Comparison of ENCODE assay signal across 1 mouse cellular context in genomic region chr15:79335061-79335655, GRCm38 (mm10).
TF ChIP-seq lines count a peak whose summit lies in the region.

No protein-coding gene starts in this region.

TF ChIP-seq in CH12.LX, 34 proteins besides CTCF, POLR2A, EP300 and RAD21 (continued from another document):
- no peak for TF ChIP-seq HCFC1 (IDR thresholded peaks at IDR 0.05; ENCODE audit: low read depth, low read length)
- TF ChIP-seq SIN3A (IDR thresholded peaks at IDR 0.05; ENCODE audit: low read length) = peak; percentile 86
- TF ChIP-seq NRF1 (IDR thresholded peaks at IDR 0.05; ENCODE audit: low read depth, low read length) = 0 out of 2 replicates have a peak, but pooled peaks have one; percentile 23
- TF ChIP-seq JUND (conservative IDR thresholded peaks at IDR 0.05; ENCODE audit: low read depth, low read length) = no peak
- peak; percentile 98 for TF ChIP-seq ETS1 (conservative IDR thresholded peaks at IDR 0.05; ENCODE audit: low read depth, low read length)
- TF ChIP-seq TCF12 (IDR thresholded peaks at IDR 0.05; ENCODE audit: low read depth, low read length) = peak; percentile 99
- peak; percentile 69 for TF ChIP-seq ZMIZ1 (IDR thresholded peaks at IDR 0.05; ENCODE audit: low read depth, low read length)
- peak; percentile 95 for TF ChIP-seq RCOR1 (conservative IDR thresholded peaks at IDR 0.05; ENCODE audit: low read depth, low read length)
- TF ChIP-seq BHLHE40 (IDR thresholded peaks at IDR 0.05; ENCODE audit: low read depth, low read length) = peak; percentile 97
- peak; percentile 67; the same call in 1 of the 2 replicates for TF ChIP-seq NELFE (IDR thresholded peaks at IDR 0.05; ENCODE audit: low read depth, low read length)
- peak; percentile 90 for TF ChIP-seq USF2 (conservative IDR thresholded peaks at IDR 0.05; ENCODE audit: low read depth, low read length)
